Mouse (Mus musculus): ENCODE measurements around the gene Mbnl2.
A peak's percentile ranks its signal among the peaks of the same experiment; 100 is the strongest.

Mbnl2 gene

DNA sequence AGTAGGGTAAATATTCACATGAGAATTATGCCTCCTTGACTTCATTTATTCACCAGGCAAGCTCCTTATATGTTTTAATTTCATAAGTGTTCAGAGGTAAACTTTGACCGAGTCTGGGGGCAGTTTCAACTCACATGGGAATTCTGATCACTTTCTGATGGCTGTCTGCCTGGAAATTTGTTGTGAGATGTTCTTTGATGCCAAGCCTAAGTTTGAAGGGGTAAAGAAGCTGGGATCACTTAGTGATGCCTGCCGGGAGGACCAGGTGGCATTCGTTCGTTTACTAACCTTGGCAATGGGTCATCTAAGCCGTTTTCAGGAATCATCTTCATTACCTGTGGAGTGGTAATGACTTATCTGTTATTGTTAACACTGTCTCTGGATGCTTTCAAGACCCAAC is 23.0 kb downstream of the Mbnl2 start:
- DNase-seq, result no peak

DNA sequence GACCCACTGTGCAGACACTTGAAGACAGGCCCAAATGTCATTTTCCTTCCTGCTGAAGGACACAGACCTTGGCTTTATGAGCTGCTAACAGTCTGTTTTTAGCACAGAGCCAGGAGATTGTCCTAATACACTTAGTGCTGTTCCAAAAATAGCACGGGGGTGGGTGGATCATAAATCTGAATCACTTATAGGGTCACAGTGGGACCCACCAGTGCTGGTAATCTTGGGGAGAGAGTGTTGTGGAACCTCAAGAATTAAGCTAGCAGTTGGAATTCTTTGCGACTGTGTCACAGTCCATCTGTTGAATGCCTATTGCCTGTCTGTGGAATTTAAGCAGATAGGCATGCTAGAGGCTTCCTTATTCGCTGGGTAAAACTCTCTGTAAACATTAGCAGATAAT is 24.2 kb downstream of the Mbnl2 start:
- DNase-seq, result no peak

DNA sequence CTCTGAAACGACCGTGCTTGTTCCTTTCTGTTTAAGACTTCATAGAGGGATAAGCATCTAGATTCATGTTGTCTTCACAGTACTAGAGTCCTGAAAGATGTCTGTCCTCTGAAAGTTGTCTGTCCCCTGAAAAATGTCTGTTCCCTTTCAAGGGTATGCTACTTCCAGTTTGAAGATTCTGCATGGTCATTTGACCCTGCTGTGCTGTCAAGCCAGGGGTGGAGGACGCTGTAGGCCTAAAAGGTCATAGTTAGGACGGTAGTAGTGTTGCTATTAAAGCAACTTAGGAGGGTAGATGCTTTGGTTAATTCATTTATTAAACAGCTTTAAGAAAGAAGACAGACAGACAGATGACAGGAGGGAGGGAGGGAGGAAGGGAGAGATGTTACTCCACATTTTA is 24.7 kb downstream of the Mbnl2 start:
- DNase-seq, result no peak

DNA sequence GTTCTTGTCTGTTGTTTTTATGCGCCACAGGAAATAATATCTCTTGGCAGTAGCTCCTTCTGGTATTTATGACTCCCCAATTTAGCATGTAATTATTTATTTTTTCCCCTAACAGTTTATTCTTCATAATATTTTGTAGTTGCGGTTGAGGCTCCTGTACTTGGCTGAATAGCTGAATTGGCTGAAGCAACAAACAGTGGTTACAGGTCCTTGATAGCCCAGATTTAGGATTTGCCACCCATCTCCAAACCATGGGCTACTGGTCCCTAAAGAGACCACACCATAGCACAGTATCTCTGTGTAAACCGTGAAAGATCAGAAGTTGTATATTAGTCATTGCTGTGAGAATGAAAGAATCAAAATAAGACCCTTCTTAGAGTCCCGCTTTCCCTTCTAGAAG is 25.3 kb downstream of the Mbnl2 start:
- DNase-seq, result no peak

DNA sequence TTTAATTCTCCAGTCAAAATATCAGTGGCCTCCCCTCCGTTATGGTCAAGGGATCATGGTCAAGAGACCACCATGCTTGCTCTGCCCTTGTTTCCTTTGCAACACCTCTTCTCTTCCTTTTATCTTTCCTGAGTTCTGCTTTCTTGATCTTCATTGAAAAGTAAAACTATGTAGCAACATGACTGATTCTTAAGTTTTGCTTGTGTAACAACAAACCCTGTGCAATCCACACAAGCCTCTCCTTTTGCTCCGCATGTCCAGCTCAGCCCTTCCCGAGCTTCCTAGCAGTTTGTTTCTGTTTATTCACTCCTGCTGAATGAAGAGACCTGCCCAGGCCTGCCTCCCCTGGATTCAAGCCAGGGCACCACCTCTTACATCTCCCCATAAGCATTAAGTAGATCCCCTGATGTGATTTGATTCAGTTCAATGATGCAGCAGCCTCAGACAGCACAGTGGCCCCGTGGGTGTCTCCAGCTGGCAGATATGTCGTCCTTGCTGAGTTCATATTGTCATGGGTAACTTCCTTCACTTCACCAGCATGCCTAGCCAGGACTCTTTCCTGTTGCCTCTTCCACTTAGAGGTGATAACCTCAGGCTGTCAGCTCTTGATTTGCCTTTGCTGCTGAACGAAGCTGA is 27.6 kb downstream of the Mbnl2 start:
- DNase-seq, result no peak

DNA sequence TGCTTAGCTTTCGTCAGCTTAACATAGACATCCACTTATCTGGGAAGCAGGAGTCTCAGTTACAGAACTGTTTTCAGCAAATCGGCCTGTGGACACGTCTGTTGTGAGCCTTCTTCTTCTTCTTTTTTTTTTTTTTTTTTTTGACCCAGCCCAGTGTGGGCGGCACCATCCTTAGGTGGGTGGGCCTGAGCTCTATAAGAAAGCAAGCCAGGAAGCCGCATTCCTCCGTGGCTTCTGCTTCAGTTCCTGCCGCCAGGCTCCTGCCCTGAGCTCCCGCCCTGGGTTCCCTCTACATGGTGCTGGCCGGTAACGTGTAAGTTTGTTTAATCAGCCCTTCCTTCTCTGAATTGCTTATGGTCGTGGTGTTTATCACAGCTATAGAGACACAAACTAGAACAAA is 30.8 kb downstream of the Mbnl2 start:
- no peak for DNase-seq

DNA sequence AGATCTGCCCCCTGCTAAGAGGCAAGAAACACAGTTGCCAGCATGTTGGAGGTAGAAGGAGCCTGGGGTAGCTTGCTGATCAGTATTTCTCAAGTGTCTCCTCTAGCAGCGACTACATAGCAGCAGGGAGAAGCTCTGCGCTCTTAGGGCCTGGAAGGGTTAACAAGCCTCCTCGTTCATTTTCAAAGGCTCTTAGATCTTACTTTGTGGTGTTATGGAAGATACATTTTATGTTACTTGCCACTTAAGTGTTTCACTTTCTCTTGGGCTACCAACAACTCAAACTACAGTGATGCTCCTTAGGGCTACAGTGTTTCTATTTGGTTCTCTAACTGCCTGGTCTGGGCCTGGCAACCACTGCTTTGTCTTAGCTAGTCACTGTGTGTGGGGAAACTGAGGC is 31.9 kb downstream of the Mbnl2 start:
- no peak for DNase-seq

DNA sequence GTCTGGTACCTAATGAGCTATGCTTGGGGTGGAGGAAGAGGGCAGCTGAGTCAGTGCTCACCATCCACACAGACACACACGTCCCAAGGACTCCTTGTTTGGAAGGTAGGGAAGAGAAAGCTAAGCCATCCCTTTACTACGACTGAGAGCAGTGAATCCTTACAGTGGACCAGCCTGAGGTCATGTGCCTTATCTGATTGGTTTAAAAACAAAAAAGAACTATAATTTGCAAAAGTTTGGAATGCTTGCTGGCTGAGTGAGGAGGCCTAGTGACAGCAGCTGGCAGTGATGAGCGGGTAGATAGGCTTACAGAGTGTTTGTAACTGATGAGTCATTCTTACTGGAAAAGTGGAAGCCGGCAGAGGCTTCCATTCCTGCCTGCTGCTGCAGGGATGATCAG is 32.5 kb downstream of the Mbnl2 start:
- peak; percentile 66 for DNase-seq

DNA sequence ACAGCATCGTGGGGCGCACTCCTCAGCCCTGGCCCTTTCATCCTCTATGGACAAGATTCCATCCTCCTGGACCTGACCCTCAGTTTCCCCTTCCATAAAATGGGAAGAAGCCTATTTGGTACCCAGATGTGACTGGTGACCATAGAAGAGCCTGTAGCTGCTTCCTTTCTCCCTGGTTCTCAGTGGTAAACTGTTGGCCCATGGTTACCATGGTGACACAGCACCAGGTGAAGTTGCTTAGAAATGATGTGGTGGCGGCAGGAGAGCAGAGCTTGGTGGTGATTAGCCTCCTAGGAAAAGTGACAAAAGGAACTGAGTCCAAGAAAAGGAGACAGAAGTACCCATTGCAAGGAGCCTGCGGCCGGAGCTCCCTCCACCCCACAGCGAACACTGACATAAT is 34.2 kb downstream of the Mbnl2 start:
- no peak for DNase-seq

DNA sequence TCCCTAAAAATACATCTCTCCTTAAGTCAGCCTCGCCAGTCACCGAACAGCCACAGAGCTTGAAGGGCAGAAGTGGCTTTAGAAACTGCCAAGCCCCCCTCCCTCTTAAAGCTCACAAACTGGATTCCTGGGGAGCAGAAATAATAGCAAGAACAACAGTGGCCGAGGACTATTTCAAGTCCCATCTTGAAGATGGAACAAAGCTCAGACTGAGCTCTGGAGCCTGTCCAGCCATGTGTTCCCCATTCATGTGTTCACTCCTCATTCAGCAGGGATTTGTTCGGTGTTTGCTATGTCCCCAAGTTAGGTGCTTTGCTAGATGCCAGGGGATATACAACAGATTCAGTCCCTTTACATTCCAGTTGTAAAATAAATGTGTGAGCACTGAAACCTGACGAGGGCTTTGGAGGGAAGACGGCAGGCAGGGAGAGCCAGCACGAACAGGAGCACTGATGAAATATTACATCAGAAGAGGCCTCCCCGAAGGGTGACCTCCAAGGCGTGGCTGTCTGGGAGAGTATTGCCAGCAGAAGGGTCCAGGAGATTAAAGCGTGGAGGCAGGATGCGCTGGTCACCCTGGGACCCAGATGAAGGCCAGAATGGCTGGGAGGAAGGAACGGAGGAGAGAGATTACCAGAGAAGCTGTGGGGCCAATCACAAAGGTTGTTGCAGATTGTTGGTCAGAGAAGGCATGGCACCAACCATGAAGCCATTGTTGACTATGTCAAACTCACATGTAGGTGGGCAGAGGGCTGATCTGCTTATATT is 36.0 kb downstream of the Mbnl2 start:
- DNase-seq, result no peak

DNA sequence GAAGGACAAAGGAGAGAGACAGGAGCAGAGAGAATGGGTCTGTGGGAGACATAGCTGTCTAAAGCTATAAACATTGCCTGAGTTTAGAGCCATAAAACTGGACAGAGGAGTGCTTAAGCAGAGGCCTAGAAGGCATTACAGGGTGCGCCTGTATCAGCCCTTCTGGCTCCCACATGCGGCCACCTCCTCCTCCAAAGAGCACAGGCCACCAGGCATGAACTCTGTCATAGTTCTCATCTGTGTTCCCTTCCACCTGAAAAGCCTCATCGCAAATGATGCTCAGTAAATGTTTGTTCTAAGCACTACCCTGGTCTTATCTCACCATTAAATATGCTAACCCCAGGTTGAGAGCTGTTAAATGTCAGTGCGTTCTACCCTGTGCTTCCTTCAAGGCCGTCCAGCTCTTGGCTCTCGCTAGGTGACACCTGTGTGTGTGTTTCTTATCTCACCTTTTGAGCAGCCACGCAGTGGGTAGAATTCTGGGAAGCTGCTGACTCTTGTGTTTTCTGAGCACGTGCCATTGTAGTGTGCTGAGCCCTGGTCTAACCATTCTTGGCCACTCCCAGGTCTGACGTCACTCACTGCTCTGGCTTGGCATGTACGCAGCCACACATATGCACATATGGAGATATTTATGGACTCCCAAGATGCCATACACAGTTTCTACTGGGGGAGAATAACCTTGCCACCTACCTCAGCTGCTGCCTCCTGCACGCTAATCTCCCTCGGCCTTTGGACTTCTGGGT is 37.4 kb downstream of the Mbnl2 start:
- DNase-seq, result no peak

DNA sequence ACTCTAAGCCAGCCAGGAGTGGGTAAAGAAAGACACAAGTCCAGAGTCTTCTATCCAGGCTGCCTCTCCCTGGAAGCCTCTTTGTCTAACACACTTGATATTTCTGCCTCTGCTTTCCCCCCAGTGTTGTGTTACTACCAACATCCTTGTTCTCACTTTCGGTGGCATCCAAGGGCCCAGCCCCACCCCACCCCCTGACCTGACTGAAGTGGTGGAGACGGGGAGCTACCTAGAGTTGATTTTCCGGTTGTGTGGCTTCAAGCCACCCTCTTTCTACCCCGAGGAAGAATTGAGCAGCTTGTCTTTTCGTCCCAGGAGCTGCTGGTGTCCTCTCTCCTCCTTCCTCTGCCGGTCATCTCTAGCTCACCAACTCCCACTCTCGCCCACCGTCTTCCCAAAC is 38.0 kb downstream of the Mbnl2 start:
- DNase-seq, result no peak

DNA sequence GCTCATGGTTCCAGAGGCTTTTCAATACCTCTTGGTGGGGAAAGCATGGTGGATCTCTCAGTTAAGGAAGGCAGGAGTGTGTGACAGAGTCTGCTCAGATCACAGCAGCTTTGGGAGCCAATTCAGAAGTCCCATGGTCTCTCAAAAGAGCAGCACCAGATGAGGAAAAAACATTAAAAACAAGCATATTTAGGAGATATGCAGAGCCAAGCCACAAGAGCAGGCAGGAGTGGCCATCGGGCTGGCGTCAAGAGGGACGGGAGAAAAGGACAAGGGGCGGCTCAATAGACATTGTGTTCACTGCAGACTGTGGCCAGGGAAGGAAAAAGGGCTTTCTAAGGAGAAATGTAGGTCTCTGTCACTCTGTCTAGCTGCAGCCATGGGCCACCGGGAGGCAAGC is 40.3 kb downstream of the Mbnl2 start:
- no peak for DNase-seq

DNA sequence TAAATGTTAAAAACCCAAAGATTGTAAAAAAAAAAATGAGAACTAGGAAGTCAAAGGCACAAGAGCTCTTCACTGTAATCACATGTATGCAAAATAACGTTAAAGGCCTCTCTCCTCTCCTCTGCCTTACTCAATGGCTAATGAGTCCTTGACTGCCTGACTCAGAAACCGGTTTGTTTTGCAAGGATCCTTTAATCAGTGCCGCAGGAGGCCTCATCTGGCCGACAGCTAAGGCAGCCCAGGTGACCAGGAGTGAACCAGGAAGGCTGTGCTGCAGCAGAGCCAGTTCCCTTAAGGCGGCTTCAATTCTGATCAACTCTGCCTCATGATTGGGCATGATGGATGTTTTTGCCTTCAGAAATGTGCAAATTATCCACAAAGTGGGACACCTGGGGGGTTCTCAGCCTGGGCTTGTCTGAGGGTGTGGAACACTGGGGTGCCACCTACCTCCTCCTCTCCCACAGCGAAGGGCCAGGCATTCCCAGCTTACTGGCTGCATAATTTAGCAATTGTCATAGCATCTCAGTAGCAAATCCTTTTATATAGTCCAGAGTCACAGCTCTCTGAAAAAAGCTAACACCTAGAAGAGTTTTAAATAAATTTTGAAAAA is 43.0 kb downstream of the Mbnl2 start:
- no peak for DNase-seq

DNA sequence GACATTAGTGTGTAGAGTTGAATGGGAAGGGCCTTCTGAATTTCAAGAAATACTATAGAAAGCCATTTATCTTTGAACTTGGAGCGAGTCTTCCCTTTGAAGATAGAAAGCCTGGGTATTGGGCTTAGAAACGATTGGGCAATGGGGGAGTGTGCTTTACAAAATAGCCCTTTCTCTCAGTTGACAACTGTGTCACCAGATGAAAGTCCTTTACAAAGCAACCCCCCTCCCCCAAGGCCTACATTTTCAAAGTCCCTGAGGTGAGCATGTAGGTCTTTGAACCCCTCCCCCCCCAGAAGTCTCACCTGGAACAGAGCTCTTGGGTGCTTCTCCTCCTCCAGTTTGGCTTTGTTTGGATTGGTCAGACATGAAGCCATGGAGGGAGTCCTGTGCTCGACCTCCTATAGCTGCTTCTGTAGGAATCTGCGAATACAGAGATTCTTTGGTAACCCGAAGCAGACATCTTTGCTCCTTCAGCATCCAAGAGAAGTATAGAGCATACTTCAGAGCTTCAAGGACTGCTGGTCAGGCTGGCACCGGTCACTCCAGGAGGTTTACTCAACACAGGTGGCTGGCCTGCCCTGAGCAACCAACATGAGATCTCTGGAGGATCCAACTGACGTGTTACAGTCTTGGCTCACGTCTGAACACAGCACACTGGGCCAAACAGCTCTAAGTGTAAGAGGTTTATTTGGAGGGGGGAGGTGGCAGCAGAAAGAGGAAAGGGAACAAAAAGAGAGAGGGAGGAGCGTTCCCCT is 43.7 kb downstream of the Mbnl2 start:
- no peak for DNase-seq

DNA sequence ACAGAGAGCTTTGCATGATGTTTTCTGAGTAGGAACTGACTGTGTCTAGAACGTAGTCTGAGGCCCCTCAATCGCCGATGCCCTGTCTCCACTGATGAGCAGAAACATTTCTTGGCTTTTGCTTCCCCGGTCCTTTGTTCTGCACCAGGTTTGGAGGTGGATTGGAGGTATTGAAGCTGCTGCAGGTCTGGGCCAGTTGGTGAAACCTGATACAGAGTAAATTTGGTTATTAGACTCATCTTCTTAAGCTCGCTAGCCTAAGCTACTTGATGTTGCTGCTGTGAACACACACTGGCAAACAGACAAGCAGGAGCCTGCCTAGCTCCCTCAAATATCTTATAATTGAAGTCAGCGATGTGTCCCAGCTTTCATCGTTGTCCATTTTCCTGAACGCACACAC is 46.6 kb downstream of the Mbnl2 start:
- no peak for DNase-seq

DNA sequence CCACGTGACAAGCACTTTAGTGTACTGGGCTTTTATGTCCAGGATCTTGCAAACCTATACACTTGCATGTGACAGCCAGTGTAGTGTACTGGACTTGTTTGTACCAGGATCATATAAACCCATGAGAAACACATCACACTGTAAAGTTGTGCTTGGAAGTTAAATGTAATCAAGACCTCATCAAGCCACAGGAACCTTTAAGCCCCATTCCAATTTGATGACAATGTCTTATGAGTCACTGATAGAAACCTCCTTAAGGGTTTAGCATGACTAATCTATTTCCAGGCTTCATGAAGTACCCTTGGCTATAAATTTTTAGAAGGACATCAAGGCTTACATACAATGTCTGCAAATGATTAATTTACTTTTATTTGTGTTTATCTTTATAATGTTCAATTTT is 47.6 kb downstream of the Mbnl2 start:
- no peak for DNase-seq

DNA sequence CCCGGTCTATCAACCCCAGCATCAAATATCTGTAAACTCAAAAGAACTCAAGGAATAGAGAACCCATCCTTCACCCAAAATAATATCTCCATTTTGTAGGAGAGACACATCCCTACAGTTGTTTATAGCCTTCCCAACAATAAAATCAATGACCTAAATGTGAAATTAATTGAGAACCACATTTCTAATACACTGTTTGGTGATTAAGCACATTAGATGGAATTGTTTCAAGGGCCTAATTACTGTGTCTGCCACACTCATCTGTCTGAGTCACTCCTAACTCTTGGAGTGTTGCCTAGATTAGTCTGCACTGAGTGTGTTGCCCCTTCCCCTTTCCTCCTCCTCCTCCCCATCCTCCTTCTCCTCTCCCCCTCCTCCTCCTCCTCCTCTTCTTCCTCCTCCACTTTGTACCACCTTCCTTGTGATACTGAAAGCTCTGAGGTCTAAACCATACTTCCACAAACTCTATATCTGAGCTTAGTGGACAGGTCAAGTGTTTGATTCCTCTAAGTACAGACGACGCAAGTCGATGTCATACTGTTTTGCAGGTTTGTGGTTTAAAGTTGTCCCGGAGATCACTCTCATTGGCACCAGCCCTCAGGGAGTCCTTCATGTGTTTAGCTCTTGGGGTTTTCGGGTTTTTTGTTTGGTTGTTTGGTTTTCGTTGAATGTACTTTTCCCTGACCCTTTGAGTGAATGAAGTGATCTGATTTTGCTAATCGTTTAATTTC is 48.8 kb downstream of the Mbnl2 start:
- DNase-seq, result no peak

DNA sequence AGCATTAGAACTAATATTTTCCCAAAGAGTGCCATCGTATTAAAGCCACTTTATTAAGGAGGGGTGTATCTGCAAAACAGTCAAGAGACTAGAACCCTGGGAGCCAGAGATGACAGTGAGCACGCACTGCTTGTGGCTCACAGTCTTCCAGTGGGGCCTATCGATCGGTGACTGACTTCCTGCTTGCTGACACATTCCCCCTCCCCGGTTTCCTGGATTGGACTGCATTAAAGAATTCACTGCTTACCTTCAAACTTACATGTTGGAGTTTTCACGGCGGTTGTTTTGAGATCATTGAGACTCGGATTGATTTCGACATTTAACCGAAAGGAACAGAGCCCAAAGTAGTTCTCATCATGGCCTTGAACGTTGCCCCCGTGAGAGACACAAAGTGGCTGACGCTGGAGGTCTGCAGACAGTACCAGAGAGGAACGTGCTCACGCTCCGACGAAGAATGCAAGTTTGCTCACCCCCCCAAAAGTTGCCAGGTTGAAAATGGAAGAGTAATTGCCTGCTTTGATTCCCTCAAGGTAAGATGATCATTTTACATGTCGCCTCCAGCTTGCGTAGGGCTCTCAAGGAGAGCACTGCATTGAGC is 49.5 kb downstream of the Mbnl2 start:
- DNase-seq, result no peak

DNA sequence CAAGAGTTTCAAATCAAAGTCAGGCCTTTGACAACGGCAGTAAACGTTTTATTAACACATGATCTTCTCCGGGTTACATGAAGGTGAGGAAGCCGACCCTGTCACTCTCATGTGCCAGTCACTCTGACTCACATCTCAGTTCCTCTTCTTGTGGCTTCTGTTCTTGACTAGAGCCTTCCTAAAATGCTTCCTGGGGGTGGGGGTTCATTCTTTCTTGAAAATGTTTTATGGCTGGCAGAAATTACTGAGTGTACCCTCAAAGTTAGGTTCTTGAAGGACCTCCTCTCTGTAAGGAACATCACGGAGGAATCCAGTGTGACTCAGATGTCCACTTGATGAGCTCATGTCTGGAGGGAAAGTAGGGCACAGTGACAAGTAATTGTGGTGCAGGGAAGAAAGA is 50.2 kb downstream of the Mbnl2 start:
- no peak for DNase-seq

DNA sequence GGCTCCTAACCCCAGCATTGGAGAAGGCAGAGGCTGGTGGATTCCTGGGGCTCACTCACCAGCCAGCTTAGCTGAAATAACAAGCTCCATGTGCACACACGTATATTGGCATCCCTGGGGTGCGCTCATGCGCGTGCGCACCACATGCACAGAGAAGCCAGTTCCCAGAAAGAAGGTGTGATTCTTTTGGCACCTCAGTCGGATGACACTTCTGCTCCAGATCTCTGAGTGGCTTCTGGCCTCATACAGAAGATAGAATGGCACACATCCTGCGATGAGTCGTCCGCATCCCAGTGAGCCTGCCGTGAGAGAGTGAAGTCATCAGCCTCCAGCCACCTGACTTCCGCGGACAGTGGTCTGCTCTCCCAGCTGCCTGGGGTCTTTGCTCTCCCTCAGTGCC is 55.0 kb downstream of the Mbnl2 start:
- peak; percentile 67 for DNase-seq
